Mouse (Mus musculus) urinary bladder, postnatal 25 days (tissue): ENCODE data around the gene Gxylt2.
A peak's percentile ranks its signal among the peaks of the same experiment; 100 is the strongest.

Experiments
- DNase-seq: peaks from one replicate; pipeline ENCODE4 v3.0.0; 2022; ENCODE audit warnings: low spot score

Gene Gxylt2

DNA sequence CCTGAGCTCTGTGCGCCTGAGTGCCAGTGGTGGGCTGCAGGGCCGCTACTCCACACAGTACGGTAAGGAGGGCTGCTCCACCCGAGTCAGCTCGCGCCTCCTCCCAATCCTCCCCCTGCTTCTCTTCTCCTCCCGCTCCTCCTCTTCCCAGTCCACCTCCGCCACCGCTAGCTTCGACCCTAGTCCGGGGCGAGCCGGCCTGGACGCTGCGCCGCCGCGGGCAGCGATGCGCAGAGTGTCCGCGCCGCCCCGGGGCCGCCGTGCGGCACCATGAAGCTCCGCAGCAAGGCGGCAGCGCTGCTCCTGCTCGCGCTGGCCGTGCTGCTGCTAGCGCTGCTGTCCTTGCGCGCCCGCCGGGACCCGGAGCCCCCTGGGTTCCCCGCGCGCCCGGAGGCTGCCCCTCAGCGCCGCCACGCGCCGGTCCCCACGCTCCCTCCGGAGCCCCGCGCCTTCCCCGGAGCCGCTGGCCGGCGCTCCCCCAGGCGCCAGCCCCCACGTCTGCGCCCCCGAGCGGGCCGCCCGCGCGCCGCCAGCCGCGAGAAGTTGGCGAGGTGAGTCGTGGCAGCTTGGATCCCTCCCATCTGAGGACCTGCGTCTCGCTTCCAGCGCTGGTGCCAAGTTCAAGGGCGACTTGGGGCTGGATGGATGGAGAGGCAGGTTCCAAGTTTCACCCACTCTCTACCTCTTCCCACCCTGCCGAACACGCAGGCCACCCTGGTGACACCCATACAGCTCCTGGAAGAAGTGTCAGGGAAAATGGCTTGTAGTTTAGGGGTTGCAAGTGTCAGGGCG lies at the start of gene Gxylt2:
Gxylt2 (plus strand) TSS at position 161 of the 792 bp plus-strand sequence.
- DNase-seq: peak; percentile 22

DNA sequence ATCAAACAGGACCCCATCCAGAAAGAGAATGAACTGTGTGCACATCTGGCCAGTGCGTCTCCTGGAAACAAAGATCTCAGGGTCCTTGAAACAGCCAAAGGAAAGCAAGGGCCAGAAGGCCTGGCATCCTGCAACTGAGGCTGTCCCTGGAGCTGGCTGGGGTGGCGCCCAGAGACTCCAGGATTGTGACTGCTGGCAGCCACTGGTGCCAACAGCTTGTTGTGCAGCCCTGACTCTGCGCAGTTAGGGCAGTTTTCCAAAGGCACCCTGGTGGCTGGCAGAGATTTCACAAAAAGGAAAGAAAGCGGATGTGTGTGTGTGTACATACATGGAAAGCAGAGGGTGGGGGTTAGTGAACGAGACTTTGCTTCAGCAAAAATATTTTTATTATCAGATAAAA lies 44.1 kb upstream of the Gxylt2 start:
- no peak for DNase-seq

DNA sequence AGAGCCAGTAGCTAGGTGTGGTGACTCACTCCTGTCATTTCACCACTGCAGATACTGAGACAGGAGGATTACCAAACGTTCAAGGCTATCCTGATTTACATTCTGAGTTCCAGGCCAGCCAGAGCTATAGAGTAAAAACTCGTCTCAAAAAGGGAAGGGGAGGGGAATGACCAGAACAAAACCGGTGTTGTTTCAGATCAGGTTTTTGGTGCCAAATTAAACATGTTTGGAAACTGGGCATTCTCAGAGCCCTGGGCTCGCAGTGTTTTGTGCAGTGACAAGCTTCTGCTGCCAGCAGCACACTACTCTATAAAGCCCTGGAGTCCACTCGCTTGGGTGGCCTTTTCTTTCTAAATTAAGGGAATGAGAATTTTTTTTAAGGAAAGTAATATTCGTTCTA lies 42.3 kb upstream of the Gxylt2 start:
- DNase-seq: no peak

DNA sequence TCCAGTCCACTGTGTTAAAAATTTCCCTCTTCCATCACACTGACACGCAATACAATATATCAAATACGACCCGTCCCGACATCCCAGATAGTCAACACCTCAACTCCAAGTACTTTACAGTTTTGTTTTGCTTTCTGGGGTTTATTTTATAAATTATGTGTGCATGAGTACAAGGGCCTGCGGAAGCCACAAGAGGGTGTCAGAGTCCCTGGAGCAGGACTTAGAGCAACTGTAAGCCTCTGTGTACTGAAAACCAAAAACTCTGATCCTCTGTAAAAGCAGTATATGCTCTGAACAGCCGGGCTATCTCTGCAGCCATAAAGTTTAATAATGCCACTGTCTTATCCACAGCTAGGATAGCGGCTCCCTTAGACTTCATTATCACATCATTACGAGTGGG lies 36.9 kb upstream of the Gxylt2 start:
- DNase-seq: no peak

DNA sequence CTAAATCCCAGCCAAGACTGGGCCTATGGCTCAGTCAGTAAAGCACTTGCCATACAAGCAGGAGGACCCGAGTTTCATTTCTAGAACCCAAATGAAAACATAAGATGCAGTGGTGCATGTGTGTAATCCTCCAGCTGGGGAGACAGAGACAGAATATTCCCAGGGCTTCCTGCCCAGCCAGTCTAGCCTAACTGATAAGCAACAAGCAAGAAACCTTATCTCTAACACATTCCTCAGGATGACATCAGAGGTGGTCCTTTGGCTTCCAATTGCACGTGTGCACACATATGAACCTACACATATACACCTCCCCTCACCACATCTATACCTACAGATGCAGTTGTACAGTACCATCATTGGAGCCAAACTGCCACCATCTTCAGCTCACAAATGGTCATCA lies 35.7 kb upstream of the Gxylt2 start:
- DNase-seq: no peak

DNA sequence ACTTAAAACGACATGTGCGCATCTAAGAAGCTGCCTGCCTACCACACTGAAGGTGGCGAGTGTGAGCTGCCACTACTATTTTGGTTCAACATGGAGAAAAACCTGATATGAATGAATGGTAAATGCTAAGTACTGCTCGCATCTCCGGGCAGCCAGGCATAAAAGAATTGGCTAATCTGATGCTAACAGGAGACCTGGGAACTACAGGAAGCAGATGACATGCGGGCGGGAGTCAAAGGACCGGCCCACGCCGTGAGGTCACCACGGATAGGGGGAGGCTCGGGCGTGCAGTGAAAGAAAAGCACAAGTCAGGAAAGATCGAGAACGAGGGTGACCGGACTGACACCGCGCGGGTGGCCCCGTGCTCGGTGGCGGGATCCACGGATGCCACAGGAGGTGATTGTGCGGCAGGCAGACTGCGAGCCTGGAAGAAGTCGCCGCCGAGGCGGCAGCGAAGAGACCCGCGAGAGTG lies 34.1 kb upstream of the Gxylt2 start:
- peak; percentile 45 for DNase-seq

DNA sequence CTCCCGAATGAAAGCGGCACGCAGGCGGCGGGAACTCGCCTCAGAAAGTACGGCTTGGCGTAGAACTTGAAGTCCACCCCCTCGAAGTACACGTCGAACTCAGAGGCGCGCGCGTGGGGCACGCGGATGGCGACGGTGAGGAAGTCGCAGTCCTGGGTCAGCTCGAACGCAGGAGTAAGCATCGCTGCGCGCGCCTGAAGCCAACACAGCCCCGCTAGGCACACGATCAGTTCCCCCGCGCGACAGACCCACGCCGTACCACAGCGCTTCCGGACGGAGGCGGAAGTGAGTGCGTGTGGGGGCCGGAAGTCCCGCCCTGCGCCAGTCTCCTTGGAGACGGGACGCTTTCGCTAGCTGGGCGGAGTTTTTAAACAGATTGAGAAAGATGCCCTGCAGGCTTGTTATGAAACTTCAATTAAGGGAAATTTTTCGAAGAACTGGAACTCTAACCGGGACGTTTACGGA lies 33.6 kb upstream of the Gxylt2 start, which contains the start of gene Shq1:
Shq1 (minus strand) TSS at position 278 of the 465 bp plus-strand sequence.
- DNase-seq: peak; percentile 87

DNA sequence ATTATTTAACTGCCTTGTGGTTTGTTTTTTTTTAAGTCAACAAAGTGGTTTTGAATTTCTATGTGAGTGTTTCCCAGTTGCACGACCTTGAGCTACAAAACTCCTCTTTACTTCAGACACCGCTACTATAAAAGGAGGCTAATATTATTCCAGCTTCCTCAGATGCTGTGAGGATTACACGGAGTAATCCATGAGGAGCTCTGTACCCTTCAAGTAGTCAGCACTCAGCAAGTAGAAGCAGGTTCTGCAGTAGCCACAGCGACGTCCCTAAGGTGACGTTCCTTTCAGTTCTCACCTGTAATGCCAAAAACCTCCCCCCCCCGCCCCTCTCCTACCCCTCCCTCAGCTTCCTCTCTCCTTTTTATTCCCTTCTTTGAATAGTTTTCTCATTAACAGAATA lies 33.1 kb upstream of the Gxylt2 start:
- no peak for DNase-seq

DNA sequence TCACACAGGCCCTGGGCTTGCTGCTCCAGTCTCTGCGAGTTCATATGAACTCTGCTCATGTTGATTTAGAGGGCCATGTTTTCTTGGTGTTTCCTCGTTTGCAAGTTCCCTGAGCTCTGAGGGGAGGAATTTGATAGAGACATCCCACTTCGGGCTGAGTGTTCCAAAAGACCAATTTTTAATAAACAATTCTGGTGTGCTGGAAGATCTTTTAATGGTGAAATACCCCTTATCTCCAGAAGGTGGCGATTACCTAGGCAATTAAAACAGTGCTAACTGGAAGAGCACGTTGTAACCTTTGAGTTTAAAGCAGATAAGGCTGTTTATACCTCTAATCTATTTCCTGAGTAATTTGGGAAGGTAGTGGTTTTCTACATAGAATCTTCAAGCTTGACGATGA lies 29.6 kb upstream of the Gxylt2 start:
- DNase-seq: no peak

DNA sequence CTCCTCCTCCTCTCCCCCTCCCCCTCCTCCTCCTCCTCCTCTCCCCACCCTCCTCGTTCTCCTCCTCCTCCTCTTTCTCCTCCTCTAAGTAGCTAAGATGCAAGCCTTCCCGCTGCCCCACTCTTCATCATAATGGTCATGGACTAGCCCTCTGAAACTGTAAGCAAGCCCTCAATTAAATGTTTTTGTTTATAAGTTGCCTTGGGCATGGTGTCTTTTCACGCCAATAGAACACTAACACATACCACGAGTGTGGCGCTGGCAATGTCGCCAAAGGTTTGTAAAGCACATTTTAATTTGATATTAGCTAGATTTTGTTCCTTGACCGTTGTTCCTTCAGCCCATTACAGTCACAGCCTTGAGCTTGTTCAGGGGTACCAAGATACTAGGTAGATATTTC lies 28.1 kb upstream of the Gxylt2 start:
- DNase-seq: no peak

DNA sequence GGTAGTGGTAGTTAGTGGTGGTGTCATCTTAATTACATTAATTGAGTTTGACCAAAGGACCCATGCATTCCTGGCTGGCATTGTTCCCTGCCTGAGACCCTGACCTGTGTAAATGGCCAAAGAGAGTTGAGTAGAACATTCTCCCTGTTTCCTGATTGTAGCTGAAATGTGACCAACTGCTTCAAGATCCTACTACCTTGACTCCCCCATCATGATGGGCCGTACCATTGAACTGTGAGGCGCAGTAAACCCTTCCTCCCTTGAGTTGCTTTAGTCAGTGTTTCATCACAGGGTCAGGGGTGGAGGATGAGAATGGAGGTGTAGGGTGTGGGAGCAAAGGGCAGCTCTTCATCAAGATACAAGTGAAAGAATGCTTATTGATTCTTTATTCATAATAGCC lies 25.9 kb upstream of the Gxylt2 start:
- no peak for DNase-seq

DNA sequence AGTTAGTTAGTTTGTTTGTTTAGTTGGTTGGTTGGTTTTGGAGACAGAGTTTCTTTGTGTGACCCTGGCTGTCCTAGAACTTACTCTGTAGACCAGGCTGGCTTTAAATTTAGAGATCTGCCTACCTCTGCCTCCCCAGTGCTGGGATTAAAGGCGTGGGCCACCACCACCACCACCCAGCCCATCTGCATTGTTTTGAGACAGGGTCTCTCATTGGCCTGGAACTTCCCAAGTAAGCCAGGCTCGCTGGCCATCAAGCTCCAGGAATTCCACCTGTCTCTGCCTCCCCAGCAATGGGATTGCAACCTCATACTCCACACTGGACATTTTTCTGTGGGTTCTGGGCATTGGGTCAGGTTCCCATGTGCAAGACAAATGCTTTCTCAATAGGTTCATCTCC lies 18.2 kb upstream of the Gxylt2 start:
- DNase-seq: no peak

DNA sequence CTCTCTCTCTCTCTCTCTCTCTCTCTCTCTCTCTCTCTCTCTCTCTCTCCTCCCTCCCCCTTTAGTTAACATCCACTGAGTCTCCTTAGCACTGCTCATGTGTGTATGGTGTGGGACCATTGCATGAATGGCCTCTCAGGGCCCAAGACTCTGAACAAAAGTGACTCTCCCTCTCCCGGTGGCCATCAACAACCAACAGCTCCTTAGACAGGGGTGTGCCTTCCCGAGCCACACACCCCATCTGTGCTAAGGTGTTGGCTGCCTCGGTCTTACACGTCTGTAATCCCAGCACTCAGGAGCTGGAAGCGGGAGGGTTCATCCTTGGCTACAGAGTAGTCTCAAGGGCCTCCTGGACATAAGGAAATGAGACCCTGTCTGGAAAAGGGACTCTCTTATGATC lies 4.5 kb upstream of the Gxylt2 start:
- DNase-seq: no peak

DNA sequence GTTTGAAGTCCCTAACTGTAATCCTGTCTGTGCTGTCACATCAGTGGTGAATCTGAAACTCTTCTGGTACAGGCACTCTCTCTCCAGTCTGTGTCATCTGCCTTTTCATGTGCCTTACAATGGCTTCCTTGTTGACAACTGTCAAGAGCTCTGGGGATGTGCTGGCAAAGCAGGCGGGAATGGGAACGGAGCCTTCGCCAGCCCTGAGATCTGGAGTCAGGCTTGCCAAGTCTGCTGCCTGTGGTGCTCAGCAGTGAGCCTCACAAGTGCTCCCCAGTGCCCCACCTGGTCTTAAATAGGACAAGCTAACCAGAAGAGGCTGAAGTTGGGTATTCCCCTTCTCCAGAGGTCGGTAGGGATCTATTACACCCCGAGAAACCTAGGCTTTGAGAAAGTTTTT lies 3.8 kb upstream of the Gxylt2 start:
- no peak for DNase-seq

DNA sequence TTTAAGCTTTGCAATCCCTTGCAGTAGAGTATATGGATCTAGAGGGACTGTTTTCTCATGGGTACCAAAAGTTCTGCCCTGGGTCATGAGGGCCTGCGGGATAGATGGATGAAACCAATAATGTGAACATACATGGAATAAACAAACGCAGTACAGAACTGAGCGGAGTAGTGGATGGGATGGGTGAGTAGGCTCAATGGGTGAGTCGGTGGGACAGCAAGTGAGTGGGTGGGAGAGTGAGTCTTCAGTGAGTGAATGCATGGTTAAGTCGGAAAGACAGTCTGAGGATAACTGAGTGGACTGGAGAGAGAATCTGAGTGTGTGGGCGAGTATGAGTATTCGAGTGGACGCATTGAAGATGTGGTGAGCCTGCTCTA lies 349 bp upstream of the Gxylt2 start:
- DNase-seq: no peak

DNA sequence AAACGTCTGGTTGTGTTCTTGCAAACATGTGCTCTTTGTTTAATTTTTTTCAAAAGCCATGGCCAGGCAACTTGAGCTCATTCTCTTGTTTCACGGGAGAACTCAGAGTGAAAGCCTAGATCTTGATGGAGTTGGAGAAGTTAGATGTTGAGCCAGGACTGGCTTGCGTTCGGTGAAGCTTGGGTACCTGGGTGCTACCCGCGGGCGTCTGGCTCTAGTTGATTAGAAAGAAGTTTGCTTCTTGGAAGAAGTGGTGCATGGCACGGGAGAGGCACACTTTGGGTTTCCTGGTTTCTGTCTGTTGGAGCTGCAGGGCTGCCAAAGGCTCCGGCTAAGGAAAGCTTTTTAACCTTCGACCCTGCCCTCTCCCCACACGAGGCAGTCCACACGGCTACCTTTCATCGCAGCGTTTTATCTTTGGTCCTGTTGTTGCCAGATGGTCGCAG lies 855 bp downstream of the Gxylt2 start:
- no peak for DNase-seq

DNA sequence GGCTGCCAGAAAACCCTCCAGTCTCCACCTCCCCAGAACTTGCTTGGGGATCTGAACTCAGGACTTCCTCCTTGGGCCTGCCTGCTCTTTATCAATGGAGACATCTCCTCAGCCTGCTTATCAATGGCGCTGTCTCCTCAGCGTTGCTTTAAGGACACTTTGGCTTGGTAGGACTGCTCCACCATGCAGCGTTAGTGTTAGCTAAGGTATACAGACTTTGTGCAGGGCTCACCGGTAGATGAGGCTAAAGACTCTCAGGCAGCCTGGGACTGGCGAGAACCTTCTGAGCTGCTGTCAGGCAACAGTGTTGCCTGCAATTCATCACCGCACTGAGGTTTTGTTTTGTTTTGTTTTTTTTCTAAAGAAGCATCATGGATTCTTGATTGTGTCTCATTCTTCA lies 2.3 kb downstream of the Gxylt2 start:
- no peak for DNase-seq

DNA sequence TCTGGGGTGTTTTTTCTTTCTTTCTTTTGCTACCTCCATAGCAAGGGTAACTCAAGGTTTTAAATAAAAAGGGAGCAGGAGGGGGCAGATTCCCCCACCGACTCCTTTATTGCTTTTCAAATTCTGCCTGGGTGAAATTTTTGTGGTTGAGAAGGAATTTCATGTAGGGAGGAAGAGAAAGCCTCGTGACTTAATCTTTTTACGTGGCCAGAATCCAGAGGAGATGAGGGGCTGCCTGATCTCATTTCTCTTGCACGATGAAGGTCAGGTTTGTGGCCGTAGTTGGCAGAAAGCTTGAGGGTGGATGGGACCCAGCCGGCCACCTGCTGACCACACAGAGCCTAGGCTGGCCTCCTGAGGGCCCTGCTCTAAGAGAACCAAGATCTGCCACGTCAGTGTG lies 3.0 kb downstream of the Gxylt2 start:
- peak; percentile 13 for DNase-seq

DNA sequence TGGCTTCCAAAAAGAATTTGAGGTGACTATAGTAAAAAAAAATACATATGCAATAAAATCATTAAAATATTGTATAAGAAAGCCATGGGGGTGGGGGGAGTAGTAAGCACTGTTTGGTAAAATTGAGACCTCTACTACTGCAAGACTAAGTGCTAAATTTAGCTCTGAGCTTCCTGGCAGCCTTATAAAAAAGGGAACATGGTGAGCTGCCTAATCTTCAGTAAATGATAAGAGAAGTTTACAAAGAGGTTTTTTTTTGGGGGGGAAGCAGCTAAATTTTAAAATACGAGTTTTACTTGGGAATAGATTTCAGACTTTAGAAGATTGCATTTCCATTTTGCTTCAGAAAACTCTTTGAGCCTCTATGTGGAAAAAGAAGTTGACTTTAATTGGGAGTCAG lies 3.7 kb downstream of the Gxylt2 start:
- no peak for DNase-seq

DNA sequence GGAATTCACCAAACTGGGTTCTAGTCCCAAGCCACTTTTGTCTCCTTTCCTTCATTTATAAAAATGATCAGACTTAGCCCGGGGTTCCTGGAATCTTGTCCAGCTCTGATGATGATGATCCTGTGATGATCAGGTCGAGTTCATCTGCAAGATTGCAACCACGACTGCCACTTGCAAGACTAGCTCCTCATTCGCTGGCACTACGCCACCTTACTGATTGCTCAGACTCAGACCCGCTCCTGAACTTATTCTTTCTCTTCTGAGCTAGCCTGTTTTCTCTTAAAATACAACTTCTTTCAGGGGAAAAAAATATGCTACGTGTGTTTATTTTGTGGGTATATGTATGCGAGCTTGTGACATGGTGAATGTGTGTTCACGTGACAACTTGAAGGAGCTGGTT lies 4.5 kb downstream of the Gxylt2 start:
- no peak for DNase-seq

DNA sequence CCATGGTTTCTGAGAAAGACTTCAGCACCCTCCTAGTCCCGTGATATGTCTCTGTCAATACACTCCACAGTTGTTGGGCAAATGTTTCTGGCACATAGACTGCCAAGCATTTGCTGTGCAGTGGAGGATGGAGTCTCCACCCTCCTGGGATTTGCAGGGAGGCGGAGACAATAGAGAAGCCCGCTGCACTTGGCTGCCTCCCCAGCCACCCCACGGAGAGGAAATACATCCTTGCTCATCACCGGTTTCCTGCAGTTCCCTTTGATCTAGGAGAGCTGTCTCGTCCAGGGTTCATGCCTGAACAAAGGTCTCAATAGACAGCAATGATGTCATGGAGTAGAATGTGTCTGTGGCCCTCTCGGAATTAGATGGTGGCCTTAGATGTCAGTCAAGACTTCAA lies 4.9 kb downstream of the Gxylt2 start:
- no peak for DNase-seq

DNA sequence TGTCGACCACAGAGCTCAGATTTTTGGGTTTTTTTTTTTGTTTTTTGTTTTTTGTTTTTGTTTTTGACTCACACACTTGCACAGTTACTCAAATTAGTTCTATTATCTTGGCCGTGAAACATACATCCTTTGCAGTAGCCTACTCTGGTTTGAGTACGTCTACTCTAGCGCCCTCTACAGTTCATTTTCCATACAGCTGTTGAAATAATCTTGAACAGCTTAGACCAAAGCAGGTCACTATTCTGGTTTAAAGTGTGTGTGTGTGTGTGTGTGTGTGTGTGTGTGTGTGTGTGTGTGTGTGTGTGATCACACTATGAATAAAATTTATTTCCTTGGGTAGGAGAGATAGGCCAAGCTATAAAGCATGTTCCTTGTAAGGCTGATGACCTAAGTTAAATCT lies 5.6 kb downstream of the Gxylt2 start:
- no peak for DNase-seq

DNA sequence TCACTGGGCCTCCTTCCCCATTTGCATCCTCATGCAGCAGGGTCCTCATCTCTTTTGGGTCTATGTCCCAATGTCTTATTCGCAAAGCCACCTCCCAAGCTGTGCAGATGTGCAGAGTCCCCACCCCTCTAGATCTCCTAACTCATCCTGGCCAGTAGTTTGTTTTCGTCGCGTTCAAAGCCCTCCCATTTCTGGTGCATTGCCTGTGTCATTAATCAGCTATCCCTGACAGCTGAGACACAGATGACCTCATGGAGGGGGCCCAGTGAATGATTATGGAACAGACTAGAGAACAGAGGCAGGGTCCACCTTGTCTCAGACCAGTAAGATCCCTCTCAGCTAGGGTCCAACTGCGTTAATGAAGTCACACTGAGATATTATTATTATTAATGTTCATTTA lies 6.3 kb downstream of the Gxylt2 start:
- DNase-seq: no peak

DNA sequence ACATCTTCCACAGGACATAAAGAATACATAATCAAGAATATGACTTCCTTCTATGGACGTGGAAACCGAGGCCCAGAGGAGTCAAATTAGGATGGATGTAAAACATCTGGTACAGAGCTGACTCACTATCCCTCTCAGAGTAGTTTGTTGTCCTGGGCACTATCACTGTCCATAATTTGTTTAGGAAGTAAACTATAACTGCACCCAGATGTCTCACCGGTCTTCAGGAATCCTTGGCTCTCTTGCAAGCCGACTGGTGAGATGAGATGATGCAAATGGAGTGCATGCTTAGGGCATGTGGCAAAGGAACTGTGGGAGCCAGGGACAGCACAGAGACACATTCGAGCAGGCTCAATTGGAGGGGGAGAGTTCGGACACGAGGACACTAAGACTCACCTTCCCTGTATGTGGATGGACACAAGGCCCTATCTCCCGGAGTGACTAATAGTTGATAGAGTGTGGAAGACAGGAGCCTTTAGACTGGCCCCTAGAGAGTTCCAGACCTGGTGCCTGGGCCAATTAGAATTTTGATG lies 10.8 kb downstream of the Gxylt2 start:
- no peak for DNase-seq
